Mouse (Mus musculus) ES-E14 (cell line): ENCODE data around the gene Arpc4.

Experiments
- HCFC1 ChIP-seq: IDR thresholded peaks from 2 replicates; pipeline ENCODE4 v1.6.1; 2012; ENCODE audit warnings: low read length, inconsistent platforms, borderline replicate concordance; ENCODE audit not compliant: insufficient read depth
- ZC3H11A ChIP-seq: IDR thresholded peaks from 2 replicates; pipeline ENCODE4 v1.6.1; 2012; ENCODE audit warnings: low read depth, mild to moderate bottlenecking, inconsistent platforms, low read length, borderline replicate concordance
- ZNF384 ChIP-seq: IDR thresholded peaks from 2 replicates; pipeline ENCODE4 v1.6.1; 2012; ENCODE audit warnings: low read depth, low read length, inconsistent platforms

DNA sequence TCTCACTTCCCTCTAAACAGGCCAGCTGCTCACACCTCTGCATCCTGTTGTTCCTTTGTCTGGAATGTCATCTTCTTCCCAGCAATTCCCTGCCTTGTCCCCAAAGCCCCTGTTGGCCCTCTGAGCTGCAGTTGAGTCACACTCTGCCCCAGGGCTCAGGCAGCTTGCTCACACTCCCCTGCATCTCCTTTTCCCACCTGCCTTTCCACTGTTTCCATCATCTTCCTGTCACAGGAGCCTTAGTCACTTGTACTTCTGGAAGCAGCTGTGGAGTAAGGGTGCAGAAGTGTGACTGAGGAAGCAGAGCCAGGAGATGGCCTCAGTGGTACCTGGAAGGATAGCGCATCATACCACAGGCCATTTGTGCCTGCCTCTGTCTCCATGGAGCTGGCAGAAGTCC is 15.7 kb upstream of the Arpc4 start:
- no peak for TF ChIP-seq ZNF384
- TF ChIP-seq ZC3H11A: no peak
- TF ChIP-seq HCFC1: no peak
